Mouse (Mus musculus) layer of hippocampus, adult 18-20 months (tissue): ENCODE results near the gene Map4k3. TPM values are rescaled to one million over a fixed set of nuclear protein-coding genes. Genes with fewer than 3 reads are reported as not detected.
"Not testable (repeated sequence)": the region's sequence is repeated elsewhere in the genome, so short reads cannot be mapped to it uniquely, and the experiment has no call there.

Source experiments
- DNase-seq, 2 experiments: peaks; one replicate each; pipeline ENCODE4 v3.0.0; 2022; ENCODE audit warnings: low spot score in 2 of 2
- long read RNA-seq: library from polyadenylated mRNA; stranded (forward); transcript quantifications from one replicate; pipeline ENCODE4 v2.0.0, GENCODE M21; 2021
- total RNA-seq, 2 experiments: library from RNA; stranded (reverse); gene quantifications; 2 replicates each; pipeline ENCODE4 v1.2.3; 2021

Map4k3 gene
- 10 to 100 TPM; 87.2 to 94.3 TPM for total RNA-seq
- long read RNA-seq, full-length matches to known transcripts, result 84 of 138 reads
- long read RNA-seq, partial matches to known transcripts, result 9 of 138 reads
- long read RNA-seq, other reads (novel, unspliced or antisense), result 45 of 138 reads

DNA sequence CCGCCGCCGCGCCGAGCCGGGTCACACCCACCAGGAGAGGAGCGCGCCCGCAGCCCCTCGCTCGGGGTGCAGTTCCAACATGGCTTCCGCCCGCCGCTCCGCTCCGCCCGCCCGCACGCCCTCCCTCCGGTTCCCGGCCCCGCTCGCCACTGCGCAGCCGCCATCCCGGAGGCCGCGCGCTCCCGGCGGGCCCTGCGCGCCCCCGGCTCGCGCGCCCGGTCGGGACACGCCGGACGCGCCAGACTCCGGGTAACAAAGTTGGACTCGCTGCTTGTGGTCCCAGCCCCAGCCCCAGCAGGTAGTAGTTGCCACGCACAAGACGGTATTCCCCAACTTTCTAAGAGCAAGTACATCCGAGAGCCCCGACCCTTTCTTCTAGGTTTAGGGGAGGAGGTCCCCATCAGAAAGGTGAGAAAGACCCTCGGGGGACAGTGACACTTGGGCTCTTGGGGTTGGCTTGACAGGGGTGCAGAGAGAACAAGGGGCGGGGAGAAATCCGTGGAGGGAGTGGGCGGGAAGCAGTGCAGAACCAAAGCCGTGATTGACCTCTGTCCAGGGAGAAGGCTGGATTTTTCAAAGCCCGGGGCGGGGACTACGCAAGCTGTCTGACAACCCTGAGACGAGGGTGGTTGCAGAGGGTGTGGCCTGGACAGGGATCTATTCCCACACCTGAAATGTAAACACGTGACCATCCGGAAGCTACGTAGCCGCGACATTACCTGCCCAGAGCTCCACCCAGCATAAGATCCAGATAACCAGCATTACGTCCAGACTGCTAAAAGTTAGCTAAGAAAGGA, at the start of gene Map4k3:
Map4k3 (minus strand) TSS at position 424 of the 797 bp plus-strand sequence.
- DNase-seq, result peak; percentile 75 to 86

DNA sequence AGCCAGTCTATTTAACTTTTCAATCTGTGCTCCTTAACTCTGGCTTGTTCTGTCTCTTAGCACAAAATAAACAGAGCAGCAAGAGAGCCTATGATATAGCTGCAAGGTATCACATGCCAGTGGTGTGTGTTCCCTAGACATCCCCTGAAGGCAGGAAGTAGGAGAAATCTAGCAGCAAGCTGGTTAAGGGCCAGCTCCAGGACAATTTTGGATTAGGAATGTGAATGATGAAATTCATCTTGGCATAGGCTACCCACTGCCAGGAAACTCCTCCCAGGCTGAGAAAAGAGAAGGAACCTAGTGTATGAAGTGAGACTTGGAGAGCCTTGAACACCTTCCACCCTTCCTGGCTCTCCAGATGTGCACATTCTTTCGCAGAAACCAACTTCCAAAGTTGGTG, 49.3 kb upstream of the Map4k3 start:
- DNase-seq, result no peak

DNA sequence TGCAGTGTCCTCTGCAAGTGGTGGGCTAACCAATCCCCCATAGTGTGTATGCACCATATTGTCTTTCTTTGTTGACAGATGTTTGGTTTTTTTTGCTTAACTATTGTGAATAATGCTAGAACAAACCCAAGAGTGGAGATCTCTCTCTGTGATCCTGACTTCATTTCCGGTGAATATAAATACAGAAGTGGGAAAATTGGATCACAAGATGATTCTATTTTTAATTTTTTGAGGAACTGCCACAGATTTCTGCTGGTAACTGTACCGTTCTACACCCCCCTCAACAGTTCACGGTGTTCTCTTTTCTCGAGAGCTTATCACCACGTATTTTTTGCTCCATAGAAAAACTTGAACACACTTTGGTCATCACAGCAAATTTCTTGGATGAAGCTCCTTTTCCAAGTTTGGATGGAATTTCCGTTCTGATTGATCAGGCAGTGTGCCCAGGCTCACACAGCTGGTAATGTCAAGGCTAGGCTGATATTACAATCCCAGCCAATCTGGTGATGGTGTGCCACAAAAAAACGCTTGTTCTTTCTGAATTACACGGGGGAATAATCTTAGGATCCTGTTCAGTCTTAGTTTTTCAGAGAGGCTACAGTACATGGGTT, 47.0 kb upstream of the Map4k3 start:
- DNase-seq, result peak in 1 of 2 experiments; percentile 43

DNA sequence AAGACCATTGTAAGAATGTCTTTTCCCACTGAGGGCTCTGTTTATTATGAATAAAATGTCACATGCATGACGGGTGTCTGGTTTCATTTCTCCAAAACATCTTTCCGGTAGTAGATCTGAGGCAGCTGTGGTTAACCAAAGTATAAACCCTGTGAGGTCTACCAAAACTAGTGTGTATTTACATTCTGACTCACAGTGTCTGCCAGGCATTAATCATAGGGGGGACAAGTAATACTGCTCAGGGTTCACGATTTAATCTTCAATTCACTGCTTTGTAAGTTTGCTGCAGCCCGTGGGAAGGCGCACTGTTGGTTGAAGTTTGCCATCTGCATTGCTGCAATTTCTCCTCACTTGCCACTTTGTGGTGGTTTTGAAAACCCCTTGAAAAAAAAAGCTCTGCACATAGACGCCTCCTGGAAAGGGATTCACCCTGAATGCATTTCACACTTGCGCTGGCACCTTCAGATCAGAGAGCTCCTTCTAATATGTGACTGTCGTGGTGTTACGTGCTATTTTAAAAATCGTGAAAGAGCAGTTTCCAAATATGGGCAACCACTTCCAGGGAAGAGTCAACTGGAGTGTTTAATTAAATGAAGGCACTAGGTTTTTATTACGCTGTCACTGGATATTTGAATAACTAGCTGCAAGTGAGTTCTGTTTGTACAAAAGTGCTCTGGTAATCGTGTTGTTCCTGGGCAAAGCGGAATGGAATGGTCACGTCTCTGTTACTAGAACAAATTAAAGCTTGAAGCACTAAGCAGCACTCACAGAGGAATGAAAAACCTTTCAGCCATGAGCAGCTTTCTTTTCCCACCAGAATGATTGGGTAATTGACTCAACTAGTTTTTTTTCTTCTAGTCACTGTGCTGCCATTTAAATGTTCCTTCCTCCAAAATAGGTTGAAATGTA, 44.5 kb upstream of the Map4k3 start:
- DNase-seq, result peak in 1 of 2 experiments; percentile 36

DNA sequence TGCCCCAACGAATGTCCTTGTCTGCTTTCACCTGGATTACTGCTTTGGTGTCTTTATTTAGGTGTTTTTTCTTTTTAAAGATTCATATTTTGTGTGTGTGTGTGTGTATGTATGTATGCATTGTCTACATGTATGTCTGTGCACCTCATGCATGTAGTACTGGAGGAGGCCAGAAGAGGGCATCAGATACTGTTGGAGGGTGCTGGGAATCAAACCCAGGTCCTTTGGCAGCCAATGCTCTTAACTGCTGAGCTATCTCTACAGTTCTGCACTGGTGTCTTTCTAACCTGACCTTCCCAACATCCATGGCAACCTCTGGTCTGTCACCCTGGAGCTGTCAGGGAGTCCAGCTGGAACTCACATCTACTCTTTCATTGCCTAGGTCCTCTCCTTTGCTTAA, 41.8 kb upstream of the Map4k3 start:
- DNase-seq, result no peak

DNA sequence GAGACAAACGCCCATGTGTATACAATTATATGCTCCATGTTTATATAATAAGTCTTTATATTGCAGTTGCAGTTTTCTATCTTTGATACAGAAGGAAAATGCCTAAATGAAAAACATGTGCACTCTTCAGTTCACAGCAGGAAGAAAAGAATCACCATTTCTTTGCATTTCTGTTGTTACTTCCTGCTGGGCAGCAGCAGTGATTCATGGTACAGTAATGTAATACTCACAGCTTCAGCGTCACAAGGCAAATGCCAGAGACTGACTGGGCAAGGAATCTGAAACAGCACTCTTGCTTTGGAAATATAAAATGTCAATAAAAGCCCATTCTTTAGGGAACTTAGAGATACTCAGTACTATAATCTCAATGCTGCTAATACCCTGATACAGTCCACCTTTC, 36.9 kb upstream of the Map4k3 start:
- no peak for DNase-seq

DNA sequence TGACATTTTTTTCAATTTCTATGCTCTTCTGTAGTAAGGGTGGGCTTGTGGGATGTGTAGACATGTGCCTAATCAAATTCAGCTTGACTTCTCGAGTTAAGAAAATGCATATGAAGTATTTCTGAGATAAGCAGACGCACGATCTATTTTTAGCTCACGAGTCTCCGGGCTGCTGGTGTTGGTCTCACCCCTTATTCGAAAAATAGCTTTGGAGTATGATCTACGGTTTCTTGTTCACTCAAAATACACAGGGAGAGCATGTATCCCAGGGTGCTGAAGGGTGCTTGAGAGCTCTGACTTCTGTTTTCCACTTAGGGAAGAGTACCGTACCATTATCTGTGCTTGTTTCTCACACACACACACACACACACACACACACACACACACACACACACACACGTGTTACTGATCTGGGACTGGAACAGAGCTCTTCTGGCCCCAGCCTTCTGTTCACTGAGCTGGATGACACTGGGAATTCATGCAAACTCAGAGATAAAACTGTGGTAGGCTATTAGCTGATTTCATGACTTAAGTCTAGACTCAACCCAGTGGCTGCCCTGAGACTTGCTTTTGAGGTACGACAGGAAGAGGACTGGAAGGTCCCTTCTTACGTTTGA, 34.9 kb upstream of the Map4k3 start:
- DNase-seq, result no peak

DNA sequence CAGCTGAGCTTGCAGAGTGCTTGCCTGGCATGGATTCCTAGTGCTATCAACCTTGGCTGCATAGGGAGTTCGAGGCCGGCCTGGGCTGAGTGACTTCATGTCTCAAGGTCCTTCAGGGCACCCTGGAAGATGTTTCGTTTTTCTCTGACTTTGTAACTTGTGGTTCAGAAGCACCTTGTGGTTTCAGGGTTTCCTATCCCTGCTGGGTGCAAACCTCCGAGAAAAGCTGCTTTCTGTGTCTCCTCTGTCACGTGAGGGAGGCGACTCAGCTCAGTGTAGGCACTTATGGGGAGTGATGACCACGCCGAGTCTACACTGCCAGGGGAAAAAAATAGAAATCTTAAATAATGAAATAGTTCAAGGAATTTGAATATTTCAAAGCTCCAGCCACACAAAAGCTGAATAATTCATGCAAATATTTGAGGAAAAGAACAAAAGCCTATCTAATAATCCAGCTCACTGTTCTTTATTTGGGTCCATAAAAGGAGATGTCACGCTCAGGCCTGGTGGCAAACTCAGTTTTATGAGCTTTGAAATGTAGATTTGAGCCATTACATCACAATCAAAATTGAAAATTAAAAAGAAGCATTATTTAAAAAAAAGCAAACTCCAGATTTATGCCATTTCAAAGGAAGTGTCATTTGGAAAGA, 34.2 kb upstream of the Map4k3 start:
- DNase-seq, result no peak

DNA sequence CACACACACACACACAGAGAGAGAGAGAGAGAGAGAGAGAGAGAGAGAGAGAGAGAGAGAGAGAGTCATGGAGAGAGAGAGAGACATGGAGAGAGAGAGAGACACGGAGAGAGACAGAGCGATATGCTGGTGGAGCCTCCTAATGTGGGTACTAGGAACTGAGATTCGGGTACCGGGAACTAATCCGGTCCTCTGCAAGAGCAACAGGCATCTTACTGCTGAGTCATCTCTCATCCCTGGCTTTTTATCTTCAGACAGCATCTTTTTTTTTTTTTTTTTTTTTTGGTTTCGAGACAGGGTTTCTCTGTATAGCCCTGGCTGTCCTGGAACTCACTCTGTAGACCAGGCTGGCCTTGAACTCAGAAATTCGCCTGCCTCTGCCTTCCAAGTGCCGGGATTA, 32.9 kb upstream of the Map4k3 start:
- not testable (repeated sequence) for DNase-seq

DNA sequence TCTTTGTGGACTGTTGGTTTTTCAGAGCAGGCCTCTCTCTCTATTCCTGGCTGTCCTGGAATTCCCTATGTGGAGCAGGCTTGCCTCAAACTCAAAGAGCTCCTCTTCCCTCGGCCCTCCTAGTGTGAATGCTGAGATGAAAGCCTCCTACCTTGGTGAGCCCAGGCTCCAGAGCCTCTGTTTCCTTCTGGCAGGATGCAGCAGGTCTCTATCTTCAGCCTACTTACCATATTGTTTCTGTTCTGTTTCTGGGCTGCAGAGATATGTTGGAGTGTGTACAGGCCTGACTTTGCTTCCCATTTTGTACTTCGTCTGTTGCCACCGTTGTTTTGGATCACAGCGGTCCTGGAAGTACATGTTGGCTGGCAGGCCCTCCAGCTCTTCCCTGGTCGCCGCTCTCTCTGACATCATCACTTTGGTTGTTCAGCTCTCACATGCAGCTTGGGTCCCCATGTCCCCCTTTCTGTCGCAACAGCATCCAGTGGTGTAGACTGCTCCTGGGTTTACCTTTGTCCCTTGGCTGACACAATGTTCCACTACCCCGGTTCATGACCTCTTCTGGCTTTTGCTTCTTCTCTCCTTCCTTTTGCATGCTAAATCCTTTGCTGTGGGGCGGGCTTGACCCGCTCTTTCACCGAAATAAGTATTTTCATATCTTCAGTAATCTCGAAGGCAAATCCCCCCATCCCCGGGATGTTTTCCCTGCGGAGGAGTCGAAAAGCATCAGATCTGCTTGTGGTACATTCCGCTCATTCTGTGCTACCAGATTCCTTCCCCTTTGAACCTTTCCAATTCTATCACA, 32.3 kb upstream of the Map4k3 start:
- peak in 1 of 2 experiments; percentile 45 for DNase-seq

DNA sequence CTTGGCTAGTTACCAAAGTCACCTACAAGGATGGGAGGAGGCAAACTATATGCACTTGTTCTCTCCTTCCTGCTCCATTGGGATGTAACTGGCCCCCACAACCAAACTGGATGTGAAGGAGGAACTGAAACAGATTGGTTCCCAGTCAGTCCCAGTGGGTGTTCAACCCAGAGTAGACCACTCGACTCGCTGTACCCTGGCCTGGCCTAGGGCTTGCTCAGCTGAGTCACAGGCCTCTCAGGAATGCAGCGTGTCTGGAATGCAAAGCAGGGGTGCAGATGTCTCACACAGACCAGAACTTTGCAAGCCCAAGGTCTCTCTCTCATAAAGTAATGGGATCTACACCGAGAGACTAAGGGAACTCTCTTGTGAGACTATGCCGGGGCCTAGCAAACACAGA, 27.8 kb upstream of the Map4k3 start:
- DNase-seq, result no peak

DNA sequence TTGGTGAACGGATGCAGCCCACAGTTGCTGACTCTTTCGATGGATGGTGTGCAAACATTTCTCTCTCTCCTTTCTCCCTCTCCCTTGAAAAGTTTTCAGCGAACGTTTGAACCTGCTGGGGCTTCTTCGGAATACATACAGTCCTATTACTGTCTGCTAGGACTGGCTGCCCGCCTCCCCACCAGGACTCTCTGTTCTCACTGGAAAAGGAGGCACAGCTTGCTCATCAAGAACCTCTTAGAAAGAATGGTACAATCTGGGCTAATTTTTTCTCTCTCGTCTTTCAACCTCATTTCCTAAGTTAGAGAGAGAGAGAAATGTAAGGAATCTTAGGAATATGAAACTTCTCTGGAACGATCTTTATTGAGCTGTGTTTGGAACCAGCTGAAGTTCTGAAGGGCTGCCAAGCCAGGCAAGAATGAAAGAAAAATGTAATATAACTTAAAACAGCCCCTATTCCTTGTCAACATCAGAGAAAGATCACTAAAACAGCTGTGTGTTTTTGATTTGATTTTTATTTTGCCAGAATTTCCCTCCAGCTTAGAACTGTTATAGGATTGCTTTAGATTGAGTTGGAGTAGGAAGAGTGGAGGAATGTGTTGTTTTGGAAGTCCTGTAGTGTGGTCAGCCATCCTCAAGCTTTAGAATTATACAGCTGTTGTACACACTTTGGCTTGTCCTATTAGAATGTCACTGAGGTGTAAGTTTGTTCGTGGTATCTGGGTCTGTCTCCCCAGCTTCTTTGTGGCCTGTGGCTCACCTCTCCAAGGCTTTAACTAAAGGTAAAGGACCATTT, 27.0 kb upstream of the Map4k3 start:
- DNase-seq, result peak in 1 of 2 experiments; percentile 55

DNA sequence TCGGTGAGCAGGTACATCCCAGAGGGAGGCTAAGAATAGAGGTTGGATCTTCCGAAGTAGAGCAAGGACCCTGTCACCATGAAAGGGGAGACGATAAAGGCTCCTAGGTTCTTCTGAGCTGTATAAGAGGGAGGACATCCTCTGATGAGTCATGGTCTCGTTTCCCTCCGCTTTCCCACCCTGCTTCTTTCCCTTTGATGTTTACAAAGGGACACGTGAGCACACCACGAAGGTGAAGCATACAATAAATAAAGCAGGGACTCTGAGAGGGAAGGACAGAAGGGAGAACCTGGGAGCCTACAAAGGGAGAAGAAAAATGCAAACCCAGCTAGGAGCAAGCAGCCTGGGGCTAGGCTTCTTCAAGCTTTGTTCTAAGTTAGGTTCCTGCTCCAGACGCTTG, 26.3 kb upstream of the Map4k3 start:
- DNase-seq, result no peak

DNA sequence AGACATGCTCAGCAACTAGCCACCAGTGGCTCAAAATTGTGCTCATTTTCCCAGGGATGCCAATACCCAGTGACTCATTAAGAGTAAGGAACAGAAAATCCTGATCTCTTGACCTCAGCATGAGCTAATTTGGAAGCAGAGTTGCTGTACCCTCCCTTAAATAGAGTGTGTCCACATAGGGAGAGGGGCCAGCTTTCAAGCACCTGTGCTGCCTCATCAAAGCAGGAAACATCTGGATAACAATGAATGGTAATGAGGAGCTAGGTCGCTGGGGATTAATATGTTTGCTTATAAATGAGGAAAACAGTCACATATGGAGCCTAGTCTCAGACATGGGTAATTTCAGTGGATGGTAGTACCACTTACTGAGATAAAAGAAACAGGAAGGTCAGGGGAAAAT, 24.2 kb upstream of the Map4k3 start:
- DNase-seq, result no peak

DNA sequence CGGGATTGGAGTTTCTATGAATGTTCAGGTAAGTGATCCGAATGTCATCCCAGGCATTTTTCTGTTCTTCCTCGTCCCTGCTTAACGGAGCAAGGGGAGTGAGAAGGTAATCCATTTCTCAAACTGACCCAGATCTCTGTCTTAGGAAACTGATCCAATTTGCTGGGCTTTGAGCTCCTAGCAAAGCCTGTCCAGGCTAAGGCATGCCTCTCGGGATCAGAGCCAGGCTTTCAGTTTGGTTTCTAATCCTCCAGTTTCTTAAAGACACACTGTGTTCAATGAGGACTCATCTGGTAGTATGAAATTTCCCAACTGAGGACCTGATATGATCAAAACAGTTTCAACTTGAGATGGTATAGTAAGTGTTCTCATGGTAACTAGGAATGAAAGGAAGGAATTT, 11.1 kb upstream of the Map4k3 start:
- DNase-seq, result no peak

DNA sequence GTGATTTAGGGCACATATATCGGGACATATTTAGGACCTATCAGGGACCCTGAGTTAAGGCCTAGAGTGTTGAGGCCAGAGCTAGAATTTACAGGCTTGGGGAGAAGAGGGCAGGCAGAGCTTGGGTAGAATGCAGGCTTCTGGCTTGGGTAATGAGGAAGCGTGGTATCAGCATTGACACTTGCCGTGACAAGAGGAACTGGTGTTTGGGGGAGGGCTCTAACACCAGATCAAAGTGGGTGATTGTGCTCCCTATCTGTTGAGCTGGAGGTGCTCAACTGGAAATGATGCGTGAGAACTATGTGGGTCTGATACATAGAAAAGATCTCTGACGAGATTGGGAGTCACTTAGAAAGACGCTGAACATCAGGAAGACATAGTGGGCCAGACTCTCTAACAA, 6.4 kb upstream of the Map4k3 start:
- no peak for DNase-seq

DNA sequence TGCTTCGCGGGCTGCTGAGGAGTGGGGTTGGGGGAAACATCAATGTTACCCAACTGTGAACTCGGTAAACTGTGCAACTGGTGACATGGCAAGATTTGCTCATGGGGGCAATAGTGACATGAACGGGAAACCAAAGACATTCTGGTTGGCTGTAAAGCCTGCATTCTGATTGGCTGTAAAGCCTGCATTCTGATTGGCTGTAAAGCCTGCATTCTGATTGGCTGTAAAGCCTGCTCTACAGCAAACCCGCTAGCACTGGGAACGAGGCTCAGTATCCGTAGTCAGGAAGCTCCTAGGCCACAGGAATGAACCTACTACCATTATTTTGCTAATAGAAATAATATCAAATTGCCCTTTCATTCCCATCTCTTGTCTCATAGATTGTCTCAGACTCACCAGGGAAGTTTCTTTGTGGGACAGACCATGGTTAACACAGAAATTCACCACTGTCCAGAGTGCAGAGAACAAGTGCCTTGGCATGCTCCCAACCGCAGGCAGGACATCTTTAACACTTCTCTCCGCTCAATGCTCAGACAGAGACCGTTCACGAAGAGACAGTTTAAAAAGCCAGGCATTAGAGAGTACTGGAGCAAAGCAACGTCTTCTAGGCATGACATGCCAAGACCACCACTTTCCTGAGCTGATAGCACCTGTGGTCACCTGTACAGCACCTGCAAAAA, 5.0 kb upstream of the Map4k3 start:
- DNase-seq, result no peak

DNA sequence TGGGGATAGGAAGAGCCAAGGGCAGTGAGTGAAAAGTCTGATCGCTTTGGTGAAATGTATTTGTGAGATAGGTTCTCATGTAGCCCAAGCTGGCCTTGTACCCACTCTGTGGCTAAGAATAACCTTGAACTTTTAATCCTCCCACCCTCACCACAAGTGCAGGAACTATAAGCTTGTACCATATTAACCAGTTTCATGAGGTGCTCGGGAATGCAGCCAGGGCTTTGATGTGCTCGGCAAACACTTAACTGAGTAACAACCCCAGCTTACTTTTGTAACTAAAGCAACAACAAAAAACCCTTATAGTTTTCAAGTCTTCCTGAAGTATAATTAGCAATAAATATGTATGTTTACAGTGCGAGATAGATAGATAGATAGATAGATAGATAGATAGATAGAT, 4.0 kb upstream of the Map4k3 start:
- no peak for DNase-seq
